Mouse (Mus musculus) embryonic fibroblast, embryonic 13.5 days (primary cell): ENCODE measurements around the gene Mettl7a2. TPM values are rescaled to one million over a fixed set of nuclear protein-coding genes. Genes with fewer than 3 reads are reported as not detected.

ENCODE experiments used
- H3K27ac ChIP-seq: 2 replicates; pipeline ENCODE4 v1.5.1; 2012; ENCODE audit warnings: low read length, control low read depth, inconsistent platforms; ENCODE audit not compliant: insufficient read depth
- H3K4me1 ChIP-seq: 2 replicates; pipeline ENCODE4 v1.6.1; 2011; ENCODE audit warnings: low read length; ENCODE audit not compliant: control insufficient read depth, insufficient read depth
- H3K4me3 ChIP-seq: 2 replicates; pipeline ENCODE4 v1.5.1; 2011; ENCODE audit warnings: mild to moderate bottlenecking, control low read depth, low read length; ENCODE audit not compliant: insufficient read depth
- CTCF ChIP-seq: IDR thresholded peaks from 2 replicates; pipeline ENCODE4 v1.5.1; 2011; ENCODE audit warnings: mild to moderate bottlenecking, control low read depth, low read length, moderate library complexity, borderline replicate concordance; ENCODE audit not compliant: insufficient read depth
- POLR2A ChIP-seq: IDR thresholded peaks from 2 replicates; pipeline ENCODE4 v1.6.1; 2011; ENCODE audit warnings: low read depth, mild to moderate bottlenecking, control low read depth, low read length, moderate library complexity
- polyA plus RNA-seq: library from polyadenylated mRNA; stranded (reverse); fragments of >200 nt; gene quantifications from 2 replicates; pipeline ENCODE4 v1.2.4, GENCODE M21; 2011; ENCODE audit warnings: low read depth; ENCODE audit not compliant: missing spikeins, insufficient read length

Gene Mettl7a2
- polyA plus RNA-seq, 1 experiment = not detected

DNA sequence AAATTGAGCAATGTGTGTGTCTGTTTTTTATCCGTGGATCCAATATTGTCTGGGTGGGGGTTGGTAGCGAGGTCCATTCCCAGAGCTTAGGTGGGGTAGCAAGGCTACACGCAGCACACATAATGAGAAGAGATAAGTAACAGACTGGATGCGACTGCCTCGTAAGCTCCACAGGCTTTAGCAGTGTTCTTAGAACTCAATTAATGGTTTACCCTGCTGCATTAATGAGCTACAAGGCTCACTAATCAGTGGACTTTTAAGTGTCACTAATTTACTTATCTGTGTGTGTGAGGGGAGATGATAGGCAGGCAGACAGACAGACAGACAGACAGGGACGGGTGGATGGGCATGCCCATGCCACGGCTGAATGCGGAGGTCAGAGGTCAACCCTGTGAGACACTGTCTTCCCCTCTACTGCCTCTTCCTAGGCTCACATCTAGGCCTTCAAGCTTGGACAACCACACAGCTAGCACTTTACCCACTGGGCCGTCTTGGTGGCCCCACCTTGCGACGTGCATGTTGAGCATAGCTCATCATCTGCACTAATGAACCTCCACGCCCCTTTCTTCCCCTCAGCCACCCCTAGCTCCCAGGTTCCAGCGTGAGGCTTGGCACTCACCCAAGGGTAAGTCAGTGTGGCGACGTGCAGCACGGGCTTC, 47.7 kb downstream of the Mettl7a2 start:
- Histone ChIP-seq H3K27ac (no peak overlapping the region), H3K4me3 (no peak overlapping the region), H3K4me1 (no peaks in the 10 kb centered on the region)
- TF ChIP-seq POLR2A (no peak), CTCF (no peak)

DNA sequence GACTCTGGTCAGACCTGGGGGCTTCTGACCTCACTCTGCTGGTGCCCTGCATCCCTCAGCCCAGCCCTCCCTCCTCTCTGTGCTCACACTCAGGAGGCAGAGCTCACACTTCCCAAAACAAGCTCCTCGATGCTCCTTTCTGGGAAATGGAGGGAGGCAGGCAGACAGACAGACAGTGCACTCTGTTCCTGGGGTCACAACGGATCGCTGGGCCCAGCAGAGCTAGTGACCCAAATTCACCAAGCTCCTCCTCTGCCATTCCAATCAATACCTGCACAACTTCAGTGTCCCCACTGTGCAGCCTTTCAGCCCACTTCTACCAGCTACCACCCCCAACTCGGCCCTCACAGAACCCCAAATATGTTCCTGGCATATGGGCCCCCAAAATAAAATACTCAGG, 48.8 kb downstream of the Mettl7a2 start:
- TF ChIP-seq CTCF (no peak), POLR2A (no peak)
- no peak overlapping the region for H3K4me3 ChIP-seq
- no peaks in the 10 kb centered on the region for H3K4me1 ChIP-seq
- no peak overlapping the region for H3K27ac ChIP-seq

DNA sequence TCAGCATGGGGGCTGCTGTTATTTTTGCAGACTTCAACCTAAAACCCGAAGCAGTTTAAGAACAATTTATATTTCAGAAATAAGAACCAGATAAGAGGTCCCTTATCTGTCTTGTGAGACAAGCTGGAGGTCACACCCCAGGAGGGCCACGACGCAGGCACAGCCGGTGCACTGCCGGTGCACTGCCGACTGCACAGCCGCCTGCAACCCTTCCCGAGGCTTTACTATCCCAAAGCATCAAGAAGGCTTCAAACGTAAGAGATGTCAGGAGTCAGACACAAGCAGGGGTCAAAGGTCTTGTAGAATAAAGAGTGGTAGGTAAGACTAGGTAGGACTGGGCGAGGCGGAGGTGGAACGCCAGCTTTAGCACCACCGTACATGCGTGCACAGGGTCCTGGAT, 49.3 kb downstream of the Mettl7a2 start:
- TF ChIP-seq CTCF (no peak), POLR2A (no peak)
- H3K4me3 ChIP-seq = no peak overlapping the region
- no peaks in the 10 kb centered on the region for H3K4me1 ChIP-seq
- H3K27ac ChIP-seq = no peak overlapping the region

DNA sequence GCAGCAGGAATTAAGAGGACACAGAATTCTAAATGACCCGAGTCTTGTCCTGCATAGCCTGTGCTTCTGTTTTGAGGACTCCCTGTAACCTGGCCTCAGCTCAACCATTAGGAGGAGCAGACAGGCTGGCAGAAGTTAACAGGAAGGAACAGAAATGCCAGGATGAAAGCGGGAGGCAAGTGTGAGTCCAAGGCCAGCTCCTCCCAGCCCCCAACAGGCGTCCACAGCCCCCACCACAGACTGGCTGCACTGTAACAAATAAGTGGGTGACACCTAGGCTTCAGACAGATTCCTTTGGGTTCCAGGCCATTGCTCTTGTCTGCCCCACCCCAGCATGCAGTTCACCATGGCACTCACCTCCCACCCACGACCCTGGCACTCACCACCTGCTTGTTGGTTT, 49.8 kb downstream of the Mettl7a2 start:
- TF ChIP-seq CTCF (no peak), POLR2A (no peak)
- Histone ChIP-seq H3K4me1 (no peaks in the 10 kb centered on the region), H3K4me3 (no peak overlapping the region), H3K27ac (no peak overlapping the region)

DNA sequence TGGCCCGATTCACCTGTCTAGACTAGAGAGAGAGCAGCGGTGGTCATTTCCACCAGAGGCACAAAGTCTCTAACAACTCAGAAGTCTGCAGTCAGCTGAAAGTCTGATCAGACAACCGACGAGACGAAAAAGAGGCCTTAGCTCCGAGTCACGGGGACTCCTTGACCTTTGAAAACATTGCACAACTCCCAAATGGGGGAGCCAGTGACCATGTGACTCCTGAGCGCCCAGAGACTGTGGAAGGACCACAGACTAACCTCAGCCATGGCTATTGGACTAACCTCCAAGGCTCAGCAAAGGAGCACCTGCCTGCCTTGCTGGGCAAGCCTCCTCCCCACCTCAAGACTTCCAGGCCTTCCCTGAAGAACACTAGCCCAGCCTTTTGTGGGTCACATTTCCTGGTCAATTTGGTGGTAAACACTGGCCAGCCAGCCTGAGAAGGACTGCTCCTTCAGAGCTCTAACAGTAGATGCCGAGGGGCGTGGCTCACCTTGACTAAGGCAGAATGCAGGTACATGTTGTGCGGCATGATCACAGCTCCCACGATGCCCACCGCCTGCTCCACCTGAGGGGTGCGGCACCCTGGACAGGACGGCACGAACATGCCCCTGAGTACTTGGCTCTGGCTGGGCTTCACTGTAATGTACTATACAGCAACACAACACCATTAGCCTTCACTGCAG, 50.5 kb downstream of the Mettl7a2 start:
- TF ChIP-seq CTCF (no peak), POLR2A (no peak)

DNA sequence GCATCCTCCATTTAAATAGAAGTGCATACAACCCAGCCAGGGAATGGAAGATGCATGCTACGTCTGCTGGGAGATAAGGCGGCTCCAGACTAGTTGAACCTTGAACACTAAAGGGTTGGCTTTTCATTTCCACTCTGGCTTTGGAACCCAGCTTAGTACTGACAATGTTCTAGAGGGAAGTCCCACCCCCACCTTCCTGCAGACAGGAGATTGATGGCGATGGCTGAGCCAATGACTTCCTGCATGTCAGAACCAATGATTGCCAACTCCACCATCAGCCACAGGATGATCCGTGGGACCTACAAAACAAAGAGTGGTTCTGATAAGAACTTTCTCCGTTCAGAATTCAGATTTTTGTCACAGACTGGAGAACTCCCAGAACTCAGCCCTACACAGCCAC, 53.1 kb downstream of the Mettl7a2 start:
- no peaks in the 10 kb centered on the region for H3K4me1 ChIP-seq
- H3K4me3 ChIP-seq = no peak overlapping the region
- TF ChIP-seq POLR2A (no peak), CTCF (no peak)
- no peak overlapping the region for H3K27ac ChIP-seq

More for the DNA sequence above, 50.5 kb downstream of the Mettl7a2 start:
- Histone ChIP-seq H3K27ac (no peak overlapping the region), H3K4me3 (no peak overlapping the region), H3K4me1 (no peaks in the 10 kb centered on the region)

DNA sequence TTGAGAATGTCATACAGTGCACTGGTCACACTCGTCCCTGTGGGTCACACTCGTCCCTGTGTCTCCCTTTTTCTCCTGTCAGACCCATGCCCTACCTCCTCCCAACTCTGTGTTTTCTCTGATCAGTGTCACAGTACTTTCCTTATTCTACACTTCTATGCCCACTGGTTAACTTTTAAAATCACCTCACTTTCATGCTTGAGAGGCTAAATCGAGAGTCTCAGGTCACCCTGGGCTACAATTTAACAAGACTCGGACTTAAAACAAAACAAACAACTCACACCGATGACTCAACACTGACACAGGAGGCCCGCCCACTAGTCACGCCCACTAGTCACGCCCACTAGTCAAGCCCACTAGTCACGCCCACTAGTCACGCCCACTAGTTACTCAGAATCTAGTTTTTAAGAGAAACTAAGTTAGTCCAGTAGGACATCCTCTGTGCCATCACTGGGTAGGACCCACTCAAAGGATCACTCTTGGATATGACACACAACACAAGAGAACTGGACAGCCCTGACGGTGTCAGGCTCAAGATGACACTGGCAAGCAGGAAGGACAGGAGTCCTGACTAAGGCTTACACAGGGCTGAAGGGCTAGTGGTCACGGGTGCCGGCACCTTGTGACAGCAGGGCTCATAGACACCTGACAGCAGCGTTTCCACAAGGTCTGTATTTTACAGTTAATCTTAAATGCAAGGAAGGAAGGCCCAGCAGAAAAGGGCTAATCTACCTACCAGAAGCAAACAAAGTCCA, 58.1 kb downstream of the Mettl7a2 start:
- H3K4me1 ChIP-seq = peaks cover 2% of the 10 kb centered on the region; the same call in 1 of the 2 replicates
- no peak overlapping the region for H3K4me3 ChIP-seq
- TF ChIP-seq POLR2A (no peak), CTCF (no peak)
- no peak overlapping the region for H3K27ac ChIP-seq

Other genes with a start within 250 kb of the Mettl7a2 start
- gene Atf1, start 125.4 kb upstream of the Mettl7a2 start, polyA plus RNA-seq = 62.5 and 68.0 TPM in 2 replicates
- gene Tmprss12, start 72.4 kb upstream of the Mettl7a2 start, polyA plus RNA-seq = not detected in 2 replicates
- 9.7 and 13.4 TPM in 2 replicates for gene Mettl7a1, start 49.1 kb upstream of the Mettl7a2 start, polyA plus RNA-seq
- not detected in 2 replicates for gene Mettl7a3, start 18.3 kb upstream of the Mettl7a2 start, polyA plus RNA-seq
- not detected in 2 replicates for gene Methig1, start 51 bp upstream of the Mettl7a2 start, polyA plus RNA-seq
- not detected in 2 replicates for gene Higd1c, start 11.3 kb downstream of the Mettl7a2 start, polyA plus RNA-seq
- gene Gm5475, start 68.9 kb downstream of the Mettl7a2 start, polyA plus RNA-seq = not detected in 2 replicates
- gene Slc11a2, start 71.9 kb downstream of the Mettl7a2 start, polyA plus RNA-seq = 40.3 and 48.5 TPM in 2 replicates
- 22.6 and 27.4 TPM in 2 replicates for gene Letmd1, start 115.8 kb downstream of the Mettl7a2 start, polyA plus RNA-seq
- 9.3 and 10.8 TPM in 2 replicates for gene Csrnp2, start 142.3 kb downstream of the Mettl7a2 start, polyA plus RNA-seq
- 15.6 and 20.3 TPM in 2 replicates for gene Tfcp2, start 198.8 kb downstream of the Mettl7a2 start, polyA plus RNA-seq
- 12.8 and 16.9 TPM in 2 replicates for gene Pou6f1, start 246.8 kb downstream of the Mettl7a2 start, polyA plus RNA-seq